Mouse (Mus musculus): Measurements from ENCODE around the gene Themis3. TPM values are rescaled to one million over a fixed set of nuclear protein-coding genes. Genes with fewer than 3 reads are reported as not detected.

The Themis3 gene
- 0.09 and 0.14 TPM in 2 replicates for polyA plus RNA-seq (2012; rRNA removed)
- 0.17 and 0.28 TPM in 2 replicates for polyA plus RNA-seq (2014; fragmentation: Nextera tagmentation; extraction: Ambion mirVana)

DNA sequence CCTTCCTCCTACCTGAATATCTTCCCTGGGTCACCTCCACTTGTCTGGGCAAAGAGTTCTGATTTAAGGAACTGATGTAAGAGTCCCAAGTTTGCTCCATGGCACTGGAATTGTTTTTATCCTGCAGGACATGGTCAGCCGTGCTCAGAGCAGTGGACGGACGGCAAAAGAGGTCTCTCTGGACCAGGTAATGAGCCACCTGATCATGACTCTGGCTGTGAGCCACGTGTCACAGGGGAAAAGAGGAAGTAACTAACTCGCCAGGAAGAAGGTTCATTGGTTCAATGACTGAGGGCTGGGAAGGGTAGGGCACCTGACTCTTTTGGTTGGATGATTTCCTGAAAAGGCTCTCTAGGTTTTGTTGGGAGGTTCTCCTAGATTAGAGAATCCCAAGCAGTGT, at the start of gene Themis3:
TSS of gene Themis3 (minus strand) at position 187 of the 400 bp plus-strand sequence.
- 66% methylated on average over 5 of the region's 5 CpGs for WGBS
- H3K4me2 ChIP-seq (replicated peaks; ENCODE audit: low read depth, low read length, severe bottlenecking) = no peak within 1 kb of the TSS
- no peak for TF ChIP-seq POLR2A (IDR thresholded peaks at IDR 0.05; ENCODE audit: borderline replicate concordance, extremely low read depth, insufficient read depth, insufficient read length)
- peaks cover 3% of the 10 kb centered on the region; the same call in 1 of the 2 replicates for H3K4me1 ChIP-seq (ENCODE audit: control insufficient read depth, insufficient read depth, low read length)
- no peaks in the 10 kb centered on the region for H3K36me3 ChIP-seq (ENCODE audit: control insufficient read depth, insufficient read depth, low read length)
- no peaks in the 10 kb centered on the region for H3K27me3 ChIP-seq (ENCODE audit: control insufficient read depth, insufficient read depth, low read length)
- no peak for ATAC-seq (ENCODE audit: low FRiP score, low read depth)
- DNase-seq (ENCODE audit: low spot score) = no peak
- no peak within 1 kb of the TSS for H3K4me3 ChIP-seq (replicated peaks; ENCODE audit: low read length)
- H3K27ac ChIP-seq (replicated peaks; ENCODE audit: low read depth, low read length) = no peak within 1 kb of the TSS
- H3K9me3 ChIP-seq (ENCODE audit: control insufficient read depth, low read length) = no peaks in the 10 kb centered on the region
- H3K9ac ChIP-seq (ENCODE audit: low read depth, low read length, severe bottlenecking) = no peak within 1 kb of the TSS

DNA sequence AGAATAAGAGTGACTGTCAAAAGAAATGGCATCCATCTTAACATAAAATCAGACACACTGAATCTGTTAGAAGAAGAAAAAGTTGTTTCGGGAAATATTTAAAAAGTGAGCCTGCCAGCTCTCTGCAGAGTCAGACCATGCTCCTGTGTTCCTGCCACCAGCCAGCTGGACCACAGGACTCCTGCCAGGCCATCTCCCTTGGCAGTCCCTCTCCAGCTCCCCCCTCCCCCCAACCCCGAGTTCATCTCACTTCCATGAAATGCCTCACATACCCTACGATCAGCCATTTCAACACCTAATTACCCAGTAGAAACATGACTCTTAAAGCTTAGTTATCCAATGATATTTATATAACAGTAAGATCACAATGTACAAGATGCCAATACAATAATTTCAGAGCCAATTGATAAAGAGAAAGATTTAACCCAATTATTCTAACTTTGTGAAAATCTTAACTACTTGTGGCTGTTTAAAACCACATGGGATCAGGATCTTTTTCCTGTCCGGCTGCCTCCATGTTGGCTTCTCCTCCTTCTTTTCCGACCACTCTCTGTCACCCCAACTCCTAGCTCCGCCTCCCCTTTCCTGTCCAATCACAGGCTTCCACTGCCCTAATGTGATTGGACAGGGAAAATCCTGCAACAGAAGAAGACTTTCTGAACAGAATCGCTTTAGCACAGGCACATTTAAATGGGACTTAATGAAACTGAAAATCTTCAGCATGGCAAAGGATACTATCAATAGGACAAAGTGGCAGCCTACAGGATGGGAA, 43.7 kb upstream of the Themis3 start:
- ATAC-seq (ENCODE audit: low FRiP score, low read depth) = no peak
- DNase-seq (ENCODE audit: low spot score) = no peak
- 77% methylated on average over 7 of the region's 7 CpGs for WGBS

DNA sequence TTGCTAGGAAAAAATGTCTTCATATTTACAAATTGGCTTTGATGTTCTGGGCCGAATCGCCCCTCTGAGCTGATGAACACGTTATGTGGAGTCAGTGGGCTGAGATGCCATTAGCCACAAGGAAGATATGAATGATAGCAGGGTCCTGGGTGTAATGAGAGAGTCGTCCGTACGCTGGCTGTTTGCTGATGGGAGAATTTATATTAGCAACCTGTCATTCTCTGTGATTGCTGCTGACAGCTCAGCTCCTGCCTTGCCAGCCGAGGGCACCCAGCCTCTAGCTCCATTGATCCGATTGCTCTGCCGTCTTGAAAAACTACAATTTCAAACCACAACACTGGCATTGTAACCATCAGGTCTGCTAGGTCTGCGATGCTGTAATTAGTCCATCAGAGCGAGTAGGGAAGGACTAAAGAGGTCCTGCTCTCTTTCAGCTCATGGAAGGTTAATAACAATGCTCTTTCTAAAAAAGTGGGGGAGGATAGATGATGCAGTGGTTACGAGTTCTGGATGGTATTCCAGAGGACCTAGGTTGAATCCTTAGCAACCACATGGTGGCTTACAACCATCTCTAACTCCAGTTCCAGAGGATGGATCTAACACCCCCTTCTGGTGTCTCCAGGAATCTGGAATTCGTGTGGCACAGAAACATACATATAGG, 25.7 kb upstream of the Themis3 start:
- Histone ChIP-seq H3K4me1 (ENCODE audit: control insufficient read depth, insufficient read depth, low read length) (no peaks in the 10 kb centered on the region), H3K9me3 (ENCODE audit: control insufficient read depth, low read length) (no peaks in the 10 kb centered on the region), H3K36me3 (ENCODE audit: control insufficient read depth, insufficient read depth, low read length) (no peaks in the 10 kb centered on the region), H3K4me2 (replicated peaks; ENCODE audit: low read depth, low read length, severe bottlenecking) (no peak overlapping the region), H3K27me3 (ENCODE audit: control insufficient read depth, insufficient read depth, low read length) (no peaks in the 10 kb centered on the region), H3K4me3 (replicated peaks; ENCODE audit: low read length) (no peak overlapping the region), H3K9ac (ENCODE audit: low read depth, low read length, severe bottlenecking) (no peak overlapping the region), H3K27ac (replicated peaks; ENCODE audit: low read depth, low read length) (no peak overlapping the region)
- ATAC-seq (ENCODE audit: low FRiP score, low read depth) (no peak), DNase-seq (ENCODE audit: low spot score) (no peak)
- TF ChIP-seq POLR2A (IDR thresholded peaks at IDR 0.05; ENCODE audit: borderline replicate concordance, extremely low read depth, insufficient read depth, insufficient read length) = no peak
- WGBS = 79% methylated on average over 13 of the region's 13 CpGs

More for the DNA sequence above, 43.7 kb upstream of the Themis3 start:
- H3K4me2 ChIP-seq (replicated peaks; ENCODE audit: low read depth, low read length, severe bottlenecking) = no peak overlapping the region
- no peaks in the 10 kb centered on the region for H3K9me3 ChIP-seq (ENCODE audit: control insufficient read depth, low read length)
- no peak overlapping the region for H3K27ac ChIP-seq (replicated peaks; ENCODE audit: low read depth, low read length)
- no peaks in the 10 kb centered on the region for H3K27me3 ChIP-seq (ENCODE audit: control insufficient read depth, insufficient read depth, low read length)
- H3K36me3 ChIP-seq (ENCODE audit: control insufficient read depth, insufficient read depth, low read length) = no peaks in the 10 kb centered on the region
- H3K4me3 ChIP-seq (replicated peaks; ENCODE audit: low read length) = no peak overlapping the region
- no peak for TF ChIP-seq POLR2A (IDR thresholded peaks at IDR 0.05; ENCODE audit: borderline replicate concordance, extremely low read depth, insufficient read depth, insufficient read length)
- H3K4me1 ChIP-seq (ENCODE audit: control insufficient read depth, insufficient read depth, low read length) = no peaks in the 10 kb centered on the region
- no peak overlapping the region for H3K9ac ChIP-seq (ENCODE audit: low read depth, low read length, severe bottlenecking)

DNA sequence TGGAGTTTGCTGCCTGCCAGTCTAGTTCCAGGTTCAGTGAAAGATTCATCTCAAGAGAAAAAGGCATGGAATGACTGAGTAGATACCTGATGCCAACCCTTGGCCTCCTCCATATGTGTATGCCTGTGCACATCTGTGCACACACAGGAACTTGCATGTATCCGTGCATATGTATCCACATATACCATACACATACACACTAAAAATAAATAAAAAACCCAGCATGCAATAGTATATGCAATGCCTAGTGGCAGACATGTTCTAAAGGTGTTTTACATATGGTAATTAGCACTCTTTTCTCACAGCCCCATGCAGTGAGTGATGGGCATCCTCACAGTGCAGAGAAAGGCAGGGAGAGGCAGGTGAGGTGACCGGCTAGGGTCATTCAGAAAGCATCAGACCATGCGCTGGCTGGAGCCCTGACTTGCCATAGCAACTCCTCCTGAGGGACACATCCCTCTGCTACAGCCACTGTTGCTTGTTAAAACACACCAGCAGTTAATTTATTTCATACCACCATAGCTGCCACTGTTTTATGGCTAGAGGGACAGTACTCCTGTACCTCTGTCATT, 24.9 kb upstream of the Themis3 start:
- H3K4me2 ChIP-seq (replicated peaks; ENCODE audit: low read depth, low read length, severe bottlenecking) = no peak overlapping the region
- 81% methylated on average over 3 of the region's 3 CpGs for WGBS
- no peaks in the 10 kb centered on the region for H3K36me3 ChIP-seq (ENCODE audit: control insufficient read depth, insufficient read depth, low read length)
- no peaks in the 10 kb centered on the region for H3K27me3 ChIP-seq (ENCODE audit: control insufficient read depth, insufficient read depth, low read length)
- no peak overlapping the region for H3K9ac ChIP-seq (ENCODE audit: low read depth, low read length, severe bottlenecking)
- TF ChIP-seq POLR2A (IDR thresholded peaks at IDR 0.05; ENCODE audit: borderline replicate concordance, extremely low read depth, insufficient read depth, insufficient read length) = no peak
- no peaks in the 10 kb centered on the region for H3K9me3 ChIP-seq (ENCODE audit: control insufficient read depth, low read length)
- H3K4me1 ChIP-seq (ENCODE audit: control insufficient read depth, insufficient read depth, low read length) = no peaks in the 10 kb centered on the region
- ATAC-seq (ENCODE audit: low FRiP score, low read depth) = no peak
- H3K4me3 ChIP-seq (replicated peaks; ENCODE audit: low read length) = no peak overlapping the region
- no peak for DNase-seq (ENCODE audit: low spot score)
- H3K27ac ChIP-seq (replicated peaks; ENCODE audit: low read depth, low read length) = no peak overlapping the region

DNA sequence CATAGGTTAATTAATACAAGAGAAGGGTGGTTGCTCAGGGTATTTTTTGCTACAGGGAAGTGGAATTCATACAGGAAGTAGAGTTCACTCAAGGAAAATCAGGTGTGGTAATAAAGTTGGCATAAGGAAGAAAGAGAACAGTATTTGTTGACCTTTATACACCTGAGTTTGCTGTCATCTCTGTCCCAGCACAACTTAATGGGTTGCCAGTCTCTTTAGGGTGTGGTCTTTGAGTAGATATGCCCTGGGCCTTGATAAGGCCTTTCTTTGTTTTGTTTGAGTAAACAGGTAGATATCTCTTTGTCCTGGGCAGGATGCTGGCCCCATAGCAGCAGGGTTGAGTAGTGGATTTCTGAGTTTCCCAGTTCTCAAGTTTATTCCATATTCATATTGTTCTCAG, 15.6 kb upstream of the Themis3 start:
- Histone ChIP-seq H3K27ac (replicated peaks; ENCODE audit: low read depth, low read length) (no peak overlapping the region), H3K4me3 (replicated peaks; ENCODE audit: low read length) (no peak overlapping the region), H3K27me3 (ENCODE audit: control insufficient read depth, insufficient read depth, low read length) (no peaks in the 10 kb centered on the region), H3K9ac (ENCODE audit: low read depth, low read length, severe bottlenecking) (no peak overlapping the region), H3K9me3 (ENCODE audit: control insufficient read depth, low read length) (no peaks in the 10 kb centered on the region), H3K4me1 (ENCODE audit: control insufficient read depth, insufficient read depth, low read length) (no peaks in the 10 kb centered on the region), H3K36me3 (ENCODE audit: control insufficient read depth, insufficient read depth, low read length) (no peaks in the 10 kb centered on the region), H3K4me2 (replicated peaks; ENCODE audit: low read depth, low read length, severe bottlenecking) (no peak overlapping the region)
- ATAC-seq (ENCODE audit: low FRiP score, low read depth) (no peak), DNase-seq (ENCODE audit: low spot score) (no peak)
- no peak for TF ChIP-seq POLR2A (IDR thresholded peaks at IDR 0.05; ENCODE audit: borderline replicate concordance, extremely low read depth, insufficient read depth, insufficient read length)

Measured in limb, embryonic 14.5 days (tissue).